Mouse (Mus musculus) olfactory bulb, adult 2 months (tissue): ENCODE data around the gene Usp37.

Experiments
- CTCF ChIP-seq: fragments of 200-500 bp; IDR thresholded peaks from 2 replicates; pipeline ENCODE4 v1.5.1; 2012; ENCODE audit warnings: low read depth, mild to moderate bottlenecking, low read length, moderate library complexity; ENCODE audit not compliant: insufficient read depth
- POLR2A ChIP-seq: fragments of 200-500 bp; IDR thresholded peaks from 2 replicates; pipeline ENCODE4 v1.6.1; 2012; ENCODE audit warnings: mild to moderate bottlenecking, low read depth, low read length, moderate library complexity; ENCODE audit not compliant: insufficient read depth

DNA sequence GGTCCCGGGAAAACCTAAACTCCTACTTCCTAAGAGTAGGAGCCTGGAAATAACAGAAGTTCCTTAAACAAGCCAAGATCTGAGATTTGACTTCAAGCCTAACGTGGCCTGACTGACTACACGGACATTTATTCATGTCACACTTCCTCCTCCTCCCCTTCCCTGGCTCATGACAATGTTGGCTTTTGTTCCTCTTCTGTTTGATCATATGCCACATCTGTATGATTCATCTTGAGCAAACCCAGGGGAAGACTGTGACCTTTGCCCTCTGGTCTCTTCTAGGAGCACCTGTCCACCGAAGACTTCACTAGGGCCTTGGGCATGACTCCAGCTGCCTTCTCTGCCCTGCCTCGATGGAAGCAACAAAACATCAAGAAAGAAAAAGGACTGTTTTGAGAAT is 109.5 kb downstream of the Usp37 start:
- TF ChIP-seq POLR2A (no peak), CTCF (no peak)
